Mouse (Mus musculus): ENCODE data around the gene Sprtn.

The Sprtn gene

GRCm38 (mm10) chr8:124897386-124898250, at the start of gene Sprtn, which contains the start of gene Exoc8:
Gene Sprtn (plus strand): TSS chr8:124897886.
Gene Exoc8 (minus strand): TSS chr8:124897705.
- DNase-seq (ENCODE audit: low read depth, low spot score) = peak; percentile 97

- no peak for DNase-seq (ENCODE audit: low read depth, low spot score)
Observed at GRCm38 (mm10) chr8:124853511-124853910, 44.2 kb upstream of the Sprtn start.

GRCm38 (mm10) chr8:124859466-124859865, 38.2 kb upstream of the Sprtn start:
- no peak for DNase-seq (ENCODE audit: low read depth, low spot score)

GRCm38 (mm10) chr8:124860188-124860587, 37.5 kb upstream of the Sprtn start:
- no peak for DNase-seq (ENCODE audit: low read depth, low spot score)

GRCm38 (mm10) chr8:124862321-124863162, 35.1 kb upstream of the Sprtn start, which contains the start of the genes Gnpat and 2810004N23Rik:
Gene Gnpat (plus strand): TSS chr8:124863033.
Gene 2810004N23Rik (minus strand): TSS chr8:124863120.
- DNase-seq (ENCODE audit: low read depth, low spot score) = peak; percentile 93

GRCm38 (mm10) chr8:124863163-124863677, 34.5 kb upstream of the Sprtn start:
- DNase-seq (ENCODE audit: low read depth, low spot score) = no peak

- DNase-seq (ENCODE audit: low read depth, low spot score) = no peak
Observed at GRCm38 (mm10) chr8:124863729-124864128, 34.0 kb upstream of the Sprtn start.

- no peak for DNase-seq (ENCODE audit: low read depth, low spot score)
Observed at GRCm38 (mm10) chr8:124866669-124867068, 31.0 kb upstream of the Sprtn start.

GRCm38 (mm10) chr8:124867126-124867525, 30.6 kb upstream of the Sprtn start:
- no peak for DNase-seq (ENCODE audit: low read depth, low spot score)

GRCm38 (mm10) chr8:124869708-124870107, 28.0 kb upstream of the Sprtn start:
- no peak for DNase-seq (ENCODE audit: low read depth, low spot score)

- no peak for DNase-seq (ENCODE audit: low read depth, low spot score)
Observed at GRCm38 (mm10) chr8:124871474-124871873, 26.2 kb upstream of the Sprtn start.

- DNase-seq (ENCODE audit: low read depth, low spot score) = no peak
Observed at GRCm38 (mm10) chr8:124872081-124872480, 25.6 kb upstream of the Sprtn start.

GRCm38 (mm10) chr8:124872690-124873089, 25.0 kb upstream of the Sprtn start:
- DNase-seq (ENCODE audit: low read depth, low spot score) = no peak

- no peak for DNase-seq (ENCODE audit: low read depth, low spot score)
Observed at GRCm38 (mm10) chr8:124878141-124878540, 19.5 kb upstream of the Sprtn start.

- no peak for DNase-seq (ENCODE audit: low read depth, low spot score)
Observed at GRCm38 (mm10) chr8:124878946-124879526, 18.6 kb upstream of the Sprtn start.

- DNase-seq (ENCODE audit: low read depth, low spot score) = no peak
Observed at GRCm38 (mm10) chr8:124888385-124888784, 9.3 kb upstream of the Sprtn start.

GRCm38 (mm10) chr8:124892596-124892995, 5.1 kb upstream of the Sprtn start:
- DNase-seq (ENCODE audit: low read depth, low spot score) = no peak

GRCm38 (mm10) chr8:124896010-124896631, 1.6 kb upstream of the Sprtn start:
- DNase-seq (ENCODE audit: low read depth, low spot score) = peak; percentile 11

- DNase-seq (ENCODE audit: low read depth, low spot score) = peak; percentile 69
Observed at GRCm38 (mm10) chr8:124896632-124897385, 877 bp upstream of the Sprtn start.

- no peak for DNase-seq (ENCODE audit: low read depth, low spot score)
Observed at GRCm38 (mm10) chr8:124898251-124898905, 692 bp downstream of the Sprtn start.
